Mouse (Mus musculus): ENCODE measurements around the gene Tmem41b.

DNA sequence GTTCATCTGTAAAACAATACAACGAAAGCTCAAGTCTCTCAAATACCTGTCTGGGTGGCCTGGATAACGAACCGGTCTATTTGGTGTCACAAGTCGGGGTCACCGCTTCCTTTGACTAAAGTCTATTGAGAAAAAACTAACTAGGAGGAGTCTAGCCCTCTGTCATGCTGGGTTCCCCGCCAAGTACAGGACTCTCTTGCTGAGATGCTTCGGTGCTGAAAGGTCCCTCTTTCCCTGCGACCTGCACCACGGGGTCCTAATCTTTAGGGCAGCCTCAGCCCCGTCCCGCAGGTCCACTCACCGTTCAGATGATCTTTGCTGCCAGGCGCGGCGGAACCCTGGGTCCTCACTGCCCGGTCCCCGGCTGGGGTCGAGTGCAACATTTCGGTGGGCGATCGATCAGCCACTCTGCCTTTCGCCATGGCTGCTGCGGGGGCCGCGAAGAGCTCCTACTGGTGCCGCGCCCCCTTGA lies 1.0 kb downstream of the Tmem41b start:
- no peak for TF ChIP-seq POLR2A (IDR thresholded peaks at IDR 0.05; ENCODE audit: low read depth, low read length)
- TF ChIP-seq CTCF (IDR thresholded peaks at IDR 0.05; ENCODE audit: extremely low read depth, insufficient read length, insufficient replicate concordance, low read depth, low read length), result no peak

Measured in small intestine, adult 2 months (tissue).